Mouse (Mus musculus) T-helper 2 cell (primary cell): ENCODE measurements at regions not wholly inside any gene's neighbourhood (a gene's known extent, or its start where the extent isn't known, plus 50 kb on each side); places are given as distances from the start of the nearest gene placed in this dataset.
"Not testable (repeated sequence)": the region's sequence is repeated elsewhere in the genome, so short reads cannot be mapped to it uniquely, and the experiment has no call there.

Source experiments
- in situ Hi-C: fragments of 300-600 bp; cut with MboI, MseI; formaldehyde crosslinking; loops from one replicate; pipeline ENCODE4 v1.15.1; 2025; ENCODE audit warnings: high pct_unique_total_duplicates

DNA sequence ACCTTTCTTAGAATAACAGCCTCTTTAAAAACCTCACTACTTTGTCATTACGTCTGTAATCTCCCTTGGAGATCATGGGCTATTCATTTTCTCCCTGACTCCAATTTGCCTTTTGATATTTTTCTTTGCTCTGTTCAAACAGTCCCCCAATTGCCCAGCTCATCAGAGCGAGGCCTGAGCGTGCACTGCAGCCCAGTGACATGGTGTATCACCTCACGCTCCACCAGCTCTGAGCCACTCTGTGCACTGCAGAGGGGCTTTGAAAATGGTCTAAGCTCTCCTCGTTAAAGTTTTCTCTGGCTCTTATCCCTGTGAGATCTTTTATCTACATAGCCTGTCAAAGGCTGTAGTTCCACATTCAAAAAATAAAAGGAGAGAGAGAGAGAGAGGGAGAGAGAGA is 152.1 kb downstream of the Srek1 start:
- in situ Hi-C loops, result no loop called here

DNA sequence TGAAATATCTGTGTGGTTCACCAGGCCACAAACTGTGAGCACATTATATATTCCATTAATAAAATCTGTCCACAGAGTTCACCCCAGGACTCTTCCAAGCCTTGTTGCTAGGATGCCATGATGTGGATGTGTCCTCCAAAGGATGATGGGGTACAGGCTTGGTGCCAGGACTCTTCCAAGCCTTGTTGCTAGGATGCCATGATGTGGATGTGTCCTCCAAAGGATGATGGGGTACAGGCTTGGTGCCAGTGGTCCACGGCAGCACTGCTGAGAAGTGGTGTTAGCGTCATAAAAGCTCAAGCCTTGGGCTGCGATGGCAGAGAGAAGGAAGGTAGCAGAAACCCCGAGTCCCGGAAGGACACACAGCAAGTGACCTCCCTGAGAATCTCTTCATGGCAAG is 153.4 kb downstream of the Srek1 start:
- in situ Hi-C loops, result not testable (repeated sequence)

DNA sequence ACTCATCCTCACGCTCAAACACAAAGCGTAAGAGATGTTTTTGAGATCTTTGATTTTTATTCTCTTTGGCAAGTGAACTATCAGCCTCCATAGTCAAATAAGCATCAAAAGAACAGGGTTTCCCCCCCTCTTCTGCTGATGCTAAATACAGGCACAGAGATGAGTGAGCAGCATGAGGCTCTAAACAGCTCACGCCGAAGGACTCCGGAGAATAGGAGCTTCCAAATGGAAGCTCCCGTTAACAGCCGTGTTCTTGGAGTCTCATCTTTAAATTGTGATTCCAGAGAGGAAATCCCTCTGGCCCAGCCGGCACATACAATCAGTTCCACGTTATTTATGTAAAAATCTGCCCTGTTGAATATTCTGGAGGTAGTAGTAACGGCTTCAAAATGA is 161.1 kb downstream of the Srek1 start:
- in situ Hi-C loops, result no loop called here

DNA sequence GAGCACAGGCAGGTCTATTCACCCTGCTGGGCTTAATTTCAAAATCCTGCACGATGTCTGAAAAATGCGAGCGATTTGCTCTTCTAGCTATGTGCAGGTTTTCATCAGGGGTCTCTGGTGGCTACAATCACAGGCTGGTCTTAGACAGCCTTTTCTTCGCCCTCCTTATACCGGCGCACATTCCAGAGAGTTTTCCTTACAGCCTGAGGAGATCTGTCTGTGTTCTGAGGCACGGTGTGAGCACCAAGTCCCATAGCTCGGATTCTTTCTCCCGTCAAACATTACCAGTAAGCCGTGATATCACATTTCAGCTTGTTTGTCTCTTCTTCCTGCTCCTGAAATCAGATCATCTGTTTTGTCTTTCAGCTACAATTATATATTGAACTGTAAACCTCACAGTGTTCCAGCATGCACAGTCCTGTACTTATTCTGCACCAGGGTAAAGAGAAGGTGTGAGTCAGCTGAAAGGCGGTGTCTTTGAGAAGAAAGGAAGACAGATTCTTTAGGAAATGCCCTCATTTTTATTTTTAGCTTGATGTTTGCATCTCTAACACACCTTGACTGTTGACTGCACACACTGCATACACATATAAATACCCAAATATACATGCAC is 161.6 kb downstream of the Srek1 start:
- in situ Hi-C loops, result no loop called here

DNA sequence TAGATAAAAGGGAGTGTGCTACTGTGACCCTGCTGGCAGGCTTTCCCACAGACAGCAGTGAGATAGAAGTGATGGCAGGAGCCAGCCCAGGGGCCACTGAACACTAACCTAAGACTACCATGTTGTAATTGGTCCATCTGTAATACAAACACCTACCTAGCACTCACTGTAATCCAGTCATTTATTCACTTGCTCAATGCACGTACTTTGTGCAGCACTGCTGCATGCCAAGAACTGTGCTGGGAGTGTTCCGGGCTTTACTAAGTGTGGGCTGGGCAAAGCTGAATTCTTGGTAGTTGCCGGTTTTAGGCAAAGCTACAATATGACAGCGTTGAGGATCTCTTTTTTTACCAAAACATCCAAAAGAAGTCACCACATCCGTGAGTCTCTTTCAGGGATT is 172.1 kb downstream of the Srek1 start:
- in situ Hi-C loops, result no loop called here

DNA sequence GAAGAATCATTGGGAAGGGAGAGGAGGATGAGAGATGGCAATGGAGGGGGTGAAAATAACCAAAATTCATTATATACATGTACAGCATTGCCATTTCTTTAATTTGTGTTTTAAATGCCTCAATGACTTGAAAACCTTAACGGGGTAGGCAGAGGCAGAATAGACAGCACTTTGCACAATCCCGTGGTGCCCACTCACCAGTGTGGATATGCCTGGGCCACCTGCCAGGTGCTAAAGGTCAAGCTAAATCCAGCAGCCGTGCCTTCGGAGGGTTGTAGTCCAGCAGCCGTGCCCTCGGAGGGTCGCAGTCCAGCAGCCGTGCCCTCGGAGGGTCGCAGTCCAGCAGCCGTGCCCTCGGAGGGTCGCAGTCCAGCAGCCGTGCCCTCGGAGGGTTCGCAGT is 182.0 kb downstream of the Srek1 start:
- in situ Hi-C loops, result no loop called here

DNA sequence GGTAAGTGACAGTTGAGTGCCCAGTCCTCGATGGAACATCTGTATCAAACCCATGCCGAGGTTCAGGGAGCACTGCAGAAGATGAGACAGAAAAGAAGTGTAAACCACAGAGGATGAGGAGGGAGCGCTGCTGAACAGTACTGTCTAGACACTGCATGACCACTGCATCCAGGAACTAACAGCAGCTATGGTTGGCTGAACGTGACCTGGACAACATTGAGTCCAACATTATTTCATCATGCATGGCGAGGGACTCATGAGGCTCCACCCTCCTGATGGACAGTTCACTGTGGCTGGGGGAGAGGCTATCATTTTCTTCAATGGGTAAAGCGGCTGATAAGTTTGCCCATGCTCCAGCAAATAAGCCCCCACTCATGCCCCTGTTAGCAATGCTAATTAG is 182.5 kb downstream of the Srek1 start:
- in situ Hi-C loops, result no loop called here

DNA sequence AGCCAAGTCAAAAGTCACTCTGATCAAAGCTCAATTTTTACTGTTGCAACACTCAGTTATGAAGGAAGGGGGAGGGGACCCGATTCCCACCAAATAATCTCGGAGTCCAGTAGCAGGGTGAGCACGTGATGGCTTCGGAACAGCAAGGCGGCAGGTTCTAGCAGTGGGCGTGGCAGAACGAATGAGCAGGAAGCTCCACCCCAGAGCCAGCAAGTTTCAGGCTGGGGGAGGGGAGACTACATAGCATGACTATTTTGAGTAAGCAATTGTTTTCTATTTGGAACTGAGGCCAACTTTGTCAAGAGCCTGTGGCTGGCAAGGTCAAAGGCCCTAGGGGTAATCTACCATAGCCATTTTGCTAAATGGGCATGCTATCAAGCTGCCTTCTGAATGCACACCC is 183.0 kb downstream of the Srek1 start:
- in situ Hi-C loops, result not testable (repeated sequence)

DNA sequence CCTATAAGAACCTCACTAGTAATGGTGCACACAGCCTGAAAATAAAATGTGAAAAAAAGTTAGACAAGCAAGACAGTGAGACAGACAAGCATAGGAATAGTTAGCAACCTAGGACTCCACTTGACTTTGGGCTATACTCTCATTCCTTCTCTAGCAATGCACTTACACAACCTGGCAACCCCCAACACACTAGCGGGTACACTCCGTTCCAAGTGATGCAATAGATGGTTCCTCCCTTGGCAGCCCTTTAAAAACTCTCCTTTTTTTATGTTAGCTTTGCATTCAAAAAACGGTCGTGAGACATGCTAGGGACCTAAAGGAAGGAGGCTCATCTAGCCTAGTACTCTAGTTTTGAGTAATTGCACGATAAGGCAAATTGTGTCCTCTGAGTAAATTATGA is 184.8 kb downstream of the Srek1 start:
- in situ Hi-C loops, result no loop called here

DNA sequence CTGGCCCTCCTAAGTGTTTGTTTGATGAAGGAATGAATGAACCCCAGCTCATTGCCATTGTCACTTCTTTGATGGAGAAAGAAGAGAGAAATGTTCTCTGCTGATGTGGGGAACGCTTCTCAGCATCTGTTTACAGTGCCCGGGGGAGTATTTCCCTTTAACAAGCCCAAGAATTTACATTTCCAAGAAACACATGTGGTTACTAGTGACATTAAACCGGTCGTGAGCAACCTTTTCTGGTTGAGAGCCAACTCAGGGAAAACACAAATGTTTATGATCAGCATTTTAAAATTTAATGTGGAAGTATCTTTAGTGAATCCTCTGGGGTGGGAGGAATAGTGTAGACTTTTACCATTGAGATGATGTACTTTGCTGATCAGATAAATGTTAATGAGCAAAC is 197.6 kb downstream of the Srek1 start:
- in situ Hi-C loops, result loop anchor here (10.0 kb wide), 1 partner anchor 1332 kb away; no protein-coding TSS in a partner anchor

DNA sequence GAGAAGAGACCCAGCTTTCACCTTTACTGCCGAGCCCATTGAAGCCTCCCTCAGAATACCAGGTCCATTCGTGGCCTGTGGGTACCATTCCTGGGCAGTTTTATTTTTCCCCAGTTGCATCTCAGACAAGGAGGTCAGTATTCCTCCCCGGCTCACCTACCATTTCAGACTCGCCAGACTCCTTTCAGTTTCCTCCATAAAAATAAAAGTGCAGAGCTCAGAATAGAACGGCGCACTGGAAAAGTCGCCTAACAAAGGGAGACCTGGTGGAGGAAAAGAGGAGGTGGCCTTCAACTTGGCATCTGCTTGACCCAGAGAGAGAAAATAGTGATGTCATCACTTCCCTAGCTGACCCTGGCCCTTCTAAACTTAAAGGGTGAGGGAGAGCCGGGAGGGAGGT is 209.7 kb downstream of the Srek1 start:
- in situ Hi-C loops, result no loop called here

DNA sequence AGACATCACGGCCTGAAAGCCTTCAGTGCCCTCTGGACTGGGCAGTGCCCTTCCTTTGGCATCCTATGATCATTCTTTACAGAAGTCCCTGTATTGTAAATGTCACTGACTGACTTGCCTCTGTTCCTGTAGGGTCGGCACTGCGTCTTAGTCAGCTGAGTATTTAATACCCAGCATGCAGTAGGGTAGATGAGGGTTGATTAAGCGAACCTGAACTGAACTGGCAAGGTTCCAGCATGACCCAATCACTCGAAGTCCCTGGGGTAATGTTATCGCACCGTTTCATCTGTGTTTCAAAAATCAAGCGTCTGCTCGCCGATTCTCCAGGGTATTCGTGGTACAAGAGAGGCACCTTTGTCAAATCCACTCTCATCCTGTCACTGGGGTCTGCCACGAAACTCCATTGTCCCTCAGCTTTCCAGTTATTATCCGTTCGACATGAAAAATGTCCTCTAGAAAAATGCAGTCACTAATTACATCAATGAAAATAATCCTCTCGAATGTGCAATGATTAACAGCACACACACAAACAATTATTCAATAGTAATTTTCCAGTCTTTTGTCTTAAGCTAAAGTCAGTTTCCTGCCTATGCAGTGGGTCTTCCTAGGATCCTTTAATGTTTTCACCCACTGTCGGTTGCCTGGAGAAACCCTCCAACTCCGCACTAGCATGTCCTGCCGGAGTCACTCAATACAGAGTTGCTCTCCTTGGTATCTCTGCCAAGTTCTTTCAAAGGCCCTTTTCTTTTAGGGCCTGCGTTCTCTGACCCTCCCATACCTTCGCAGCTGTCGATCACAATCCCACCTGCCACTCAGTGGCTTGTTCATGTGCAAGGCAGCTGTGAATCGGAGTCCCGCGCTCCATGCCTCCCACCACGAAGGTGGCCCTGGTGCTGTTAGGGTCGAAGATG is 212.4 kb downstream of the Srek1 start:
- in situ Hi-C loops, result no loop called here

DNA sequence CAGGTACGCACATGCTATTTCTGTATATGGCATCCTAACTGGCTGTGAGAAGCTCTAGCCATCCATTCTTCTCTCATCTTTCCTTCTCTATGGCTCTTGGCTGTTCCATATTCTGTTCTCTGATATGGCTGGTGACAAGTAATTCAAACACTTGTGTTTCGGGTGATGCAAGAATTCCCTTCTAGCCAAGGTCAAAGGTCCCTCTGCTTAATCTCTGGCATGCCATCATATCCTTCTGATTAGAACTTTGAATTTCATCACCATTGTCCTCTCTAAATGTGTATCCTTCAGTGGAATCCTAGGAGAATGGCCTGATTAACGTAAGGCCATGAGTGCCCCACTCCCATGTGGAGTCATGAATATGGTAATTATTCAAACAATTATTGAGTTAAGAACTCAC is 215.5 kb downstream of the Srek1 start:
- in situ Hi-C loops, result no loop called here

DNA sequence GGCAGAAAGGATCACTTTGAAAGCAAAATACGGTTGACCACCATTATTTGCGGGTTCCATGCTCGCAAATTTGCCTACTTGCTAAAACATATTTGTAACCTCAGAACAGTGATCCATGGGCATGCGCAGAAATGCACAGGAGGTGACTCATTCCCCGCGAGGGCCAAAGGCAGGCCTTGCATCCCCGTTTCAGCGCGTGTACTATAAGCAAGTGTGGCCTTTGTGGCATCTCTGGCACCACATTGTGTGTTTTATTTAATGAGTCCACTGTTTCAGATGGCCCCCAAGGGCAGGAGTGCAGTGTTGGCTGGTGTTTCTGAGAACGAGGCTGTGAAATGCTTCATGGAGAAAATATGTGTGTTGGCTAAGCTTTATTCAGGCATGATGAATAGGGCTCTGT is 205.3 kb upstream of the Mast4 start:
- in situ Hi-C loops, result no loop called here

DNA sequence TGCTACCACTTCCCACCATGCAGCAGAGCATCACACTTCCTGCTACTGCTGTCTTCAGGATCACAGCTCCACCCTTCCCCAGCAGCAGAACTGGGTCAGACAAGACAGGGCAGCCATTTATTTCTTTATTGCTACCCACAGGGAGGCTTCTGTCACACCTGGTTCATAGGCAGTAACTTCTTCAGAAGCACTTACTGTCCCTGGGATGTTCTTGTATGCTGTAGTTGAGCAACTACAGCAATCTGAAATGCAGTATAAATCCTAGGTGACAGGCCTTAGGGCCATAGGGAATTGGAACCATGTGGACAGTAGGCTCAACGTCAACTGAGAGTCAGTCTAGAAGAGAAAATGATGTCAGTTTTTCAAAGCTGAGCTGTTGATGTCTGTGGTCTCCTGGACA is 179.5 kb upstream of the Mast4 start:
- in situ Hi-C loops, result no loop called here

DNA sequence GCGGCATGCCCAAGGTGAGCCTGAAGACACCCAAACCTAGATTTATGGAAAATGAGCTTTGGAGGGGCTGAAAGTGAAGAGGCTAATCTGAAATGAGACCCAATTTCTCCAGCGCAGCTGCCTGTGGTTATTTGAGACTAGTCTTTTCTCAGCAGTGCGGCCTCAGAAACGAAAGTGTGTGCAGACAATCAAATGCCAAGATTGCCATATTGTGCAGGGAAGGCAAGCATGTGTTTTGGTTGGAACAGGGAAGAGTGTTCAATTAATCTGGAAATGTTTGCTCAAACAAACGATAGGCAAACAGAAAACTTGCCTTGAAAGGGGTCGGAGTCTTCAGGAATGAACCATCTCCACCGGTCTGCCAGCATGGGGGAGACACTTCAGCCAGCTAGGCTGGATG is 178.2 kb upstream of the Mast4 start:
- in situ Hi-C loops, result no loop called here

DNA sequence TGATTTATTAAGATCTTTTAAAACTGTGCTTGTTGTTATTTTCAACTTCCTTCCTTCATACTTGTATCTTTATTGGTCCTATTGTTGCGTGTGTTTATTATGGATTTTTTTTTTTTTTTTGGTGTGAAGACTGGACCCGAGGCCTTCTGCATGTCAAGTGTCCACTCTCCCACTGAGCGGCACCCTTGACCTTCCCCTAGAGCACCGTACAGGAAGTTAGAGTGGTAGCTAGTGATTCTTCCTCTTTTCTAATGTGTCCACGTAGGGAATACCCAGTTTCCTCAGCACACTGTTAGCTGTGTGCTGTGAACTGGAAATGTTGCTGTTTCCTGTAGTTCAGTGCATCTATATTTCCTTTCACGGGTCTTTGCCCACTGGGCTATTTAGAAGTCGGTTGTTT is 170.7 kb upstream of the Mast4 start:
- in situ Hi-C loops, result no loop called here

DNA sequence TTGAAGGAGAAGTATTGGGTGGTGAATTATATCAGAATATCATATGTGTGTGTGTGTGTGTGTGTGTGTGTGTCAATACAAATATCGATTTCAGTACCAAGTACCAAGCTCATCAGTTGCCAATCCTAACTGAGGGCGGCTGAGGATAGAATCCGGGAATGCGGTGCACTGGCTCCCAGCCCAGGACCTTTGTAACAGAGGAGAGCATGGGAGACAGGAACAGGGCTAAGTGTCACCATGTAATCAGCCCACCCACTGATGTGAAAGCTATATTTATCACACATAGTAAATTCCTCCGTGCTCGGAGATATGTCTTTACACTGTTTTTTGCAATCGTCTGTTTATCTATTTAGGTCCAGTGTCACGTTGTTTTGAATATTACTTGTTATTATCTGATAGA is 165.1 kb upstream of the Mast4 start:
- in situ Hi-C loops, result no loop called here

DNA sequence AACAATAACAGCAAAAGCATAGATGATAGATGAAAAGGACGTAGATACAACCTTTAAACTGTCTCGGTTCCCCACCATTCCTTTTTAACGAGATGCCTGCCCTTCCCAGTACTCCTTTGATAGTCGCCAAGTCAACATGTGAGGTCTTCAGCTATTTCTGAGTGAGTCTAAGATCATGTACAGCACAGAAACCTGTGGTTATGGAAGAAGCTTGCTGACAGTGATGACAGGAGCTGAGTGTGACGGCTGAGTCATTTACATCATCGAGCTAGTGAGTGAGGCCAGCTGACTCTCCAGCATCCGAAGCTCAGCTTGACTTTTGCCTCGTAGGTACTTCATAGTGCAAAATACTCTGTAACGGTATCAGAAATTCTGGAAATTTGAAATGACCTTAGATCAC is 160.1 kb upstream of the Mast4 start:
- in situ Hi-C loops, result no loop called here

DNA sequence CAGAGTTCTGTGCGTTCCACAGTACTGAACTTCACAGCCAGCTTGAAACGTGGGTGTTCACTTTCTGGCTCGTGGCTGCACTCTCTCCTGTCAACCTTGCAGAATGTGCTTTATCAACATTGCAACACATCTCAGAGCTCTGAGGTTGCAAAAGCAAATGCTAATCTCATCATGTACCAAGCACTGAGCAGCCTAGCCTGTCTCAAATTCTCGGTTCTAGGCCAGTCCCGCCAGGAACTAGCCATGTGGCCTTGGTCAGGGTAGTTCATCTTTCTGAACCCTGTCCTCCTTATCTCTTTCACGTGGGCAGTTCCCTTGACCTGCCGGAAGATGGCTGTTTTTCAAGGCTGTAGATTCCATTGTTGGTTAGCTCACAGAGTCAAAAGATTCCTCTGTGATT is 159.3 kb upstream of the Mast4 start:
- in situ Hi-C loops, result no loop called here

DNA sequence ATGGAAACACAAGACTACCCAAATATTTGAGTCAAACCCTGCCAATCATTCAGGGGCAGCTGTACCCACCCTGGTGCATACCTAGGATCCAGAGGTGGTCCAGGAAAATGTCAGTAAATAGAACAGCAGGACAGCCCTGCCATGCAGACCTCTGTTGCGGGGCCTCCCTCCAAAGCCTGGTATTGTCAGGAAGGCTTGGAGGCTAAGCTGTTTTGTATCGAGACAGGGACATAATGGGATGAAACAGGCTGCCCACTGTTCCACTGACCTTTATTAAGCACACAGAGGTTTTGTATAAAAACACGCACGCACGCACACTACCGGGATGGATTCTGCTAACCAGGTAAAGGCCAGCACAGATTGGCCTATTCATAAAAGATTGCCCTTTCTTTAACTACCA is 155.8 kb upstream of the Mast4 start:
- in situ Hi-C loops, result no loop called here

DNA sequence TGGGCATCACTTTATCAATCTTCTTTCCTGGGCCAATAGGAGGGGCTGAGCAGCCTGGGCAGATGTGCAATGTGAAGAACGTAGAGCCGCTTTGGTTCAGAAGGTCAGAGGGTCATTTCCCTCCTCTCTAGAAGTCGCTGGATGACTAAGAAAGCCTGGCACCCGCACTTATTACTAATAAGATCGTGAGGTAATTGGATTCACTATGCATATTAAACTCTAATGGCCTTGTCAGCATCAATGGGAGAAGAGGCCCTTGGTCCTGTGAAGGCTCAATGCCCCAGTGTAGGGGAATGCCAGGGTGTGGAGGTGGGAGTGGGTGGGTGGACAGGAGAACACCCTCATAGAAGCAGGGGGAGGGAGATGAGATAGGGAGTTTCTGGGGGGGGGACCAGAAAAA is 149.8 kb upstream of the Mast4 start:
- in situ Hi-C loops, result loop anchor here (10.0 kb wide), 1 partner anchor 461 kb away; no protein-coding TSS in a partner anchor

DNA sequence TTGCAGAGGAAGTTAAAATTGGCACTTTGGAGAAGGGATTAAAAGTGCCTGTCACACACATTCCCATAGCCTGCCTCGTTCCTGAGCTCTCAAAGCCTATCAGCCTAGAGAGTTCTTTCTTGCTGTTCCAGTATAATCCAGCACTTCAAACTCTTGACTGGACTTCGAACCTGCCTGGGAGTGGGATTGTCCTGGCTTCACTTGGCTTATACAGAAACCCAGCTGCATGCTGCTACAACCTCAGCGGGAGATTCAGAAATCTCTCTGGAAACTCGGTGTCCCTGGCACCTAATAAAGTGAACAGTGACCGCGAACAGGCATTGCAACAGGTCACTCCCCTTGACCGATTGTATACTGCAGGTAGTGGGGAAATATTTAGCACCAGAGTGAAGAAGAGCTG is 149.1 kb upstream of the Mast4 start:
- in situ Hi-C loops, result loop anchor here (10.0 kb wide), 1 partner anchor 461 kb away; no protein-coding TSS in a partner anchor
